Mouse (Mus musculus): ENCODE data around the gene Atp6v1f.
A peak's percentile ranks its signal among the peaks of the same experiment; 100 is the strongest.

Gene Atp6v1f

DNA sequence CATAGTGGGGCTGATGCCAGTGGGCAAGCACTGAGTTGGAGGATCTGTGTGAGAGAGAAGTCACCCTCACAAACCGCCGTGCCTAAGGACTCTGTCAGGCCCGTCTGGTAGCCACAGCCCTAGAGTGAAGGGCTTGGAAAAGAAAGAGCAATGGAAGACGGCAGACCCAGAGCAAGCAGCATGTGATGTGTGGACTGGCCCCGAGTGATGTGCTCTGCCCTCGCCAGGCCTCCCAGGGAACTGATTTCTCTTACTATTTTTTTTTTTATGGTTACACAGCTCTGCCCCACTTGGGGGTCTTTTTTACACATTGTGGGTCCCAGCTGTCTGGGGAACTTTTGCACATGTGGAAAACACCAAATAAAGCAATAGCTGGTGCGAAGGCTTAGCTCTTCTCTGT, 6.0 kb upstream of the Atp6v1f start:
- no peak for DNase-seq (ENCODE audit: low read depth, low spot score)

DNA sequence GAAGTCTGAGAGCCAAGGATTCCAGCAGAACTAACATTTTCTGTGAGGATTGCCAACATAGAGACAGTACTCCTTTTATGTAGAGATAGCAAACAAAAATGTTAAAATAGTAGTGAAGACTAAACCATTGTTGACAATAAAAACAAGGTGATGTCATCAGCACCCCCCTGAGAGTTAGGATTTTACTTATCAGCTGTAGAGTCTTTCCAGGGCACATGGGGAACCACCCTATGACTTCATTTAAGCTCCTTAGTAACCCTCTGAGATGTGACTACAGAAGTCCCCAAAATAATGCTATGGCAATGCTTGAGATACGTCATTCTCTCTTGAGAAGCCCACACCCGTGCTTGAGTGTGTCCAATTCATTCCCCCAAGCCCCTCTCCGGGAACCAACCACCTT, 4.1 kb upstream of the Atp6v1f start:
- no peak for DNase-seq (ENCODE audit: low read depth, low spot score)

DNA sequence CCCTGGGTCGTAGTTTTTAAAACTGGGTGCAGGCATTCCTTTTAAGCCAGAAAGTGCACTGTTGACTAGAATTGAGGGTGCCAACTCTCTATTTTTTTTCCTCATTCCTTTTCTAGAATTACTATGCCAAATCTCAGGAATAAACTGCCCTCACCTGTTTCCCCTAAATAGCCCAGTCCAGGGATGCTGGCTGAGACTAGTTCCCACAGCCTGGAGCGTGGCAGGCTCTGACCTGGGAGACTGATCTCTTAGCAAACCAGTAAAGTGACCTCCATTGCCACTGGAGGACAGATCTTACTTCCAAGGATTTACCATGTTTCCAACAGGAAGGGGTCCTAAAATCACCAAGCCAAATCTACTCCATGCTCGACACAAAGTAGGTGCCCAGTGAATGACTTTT, 1.3 kb downstream of the Atp6v1f start:
- DNase-seq (ENCODE audit: low read depth, low spot score): no peak

DNA sequence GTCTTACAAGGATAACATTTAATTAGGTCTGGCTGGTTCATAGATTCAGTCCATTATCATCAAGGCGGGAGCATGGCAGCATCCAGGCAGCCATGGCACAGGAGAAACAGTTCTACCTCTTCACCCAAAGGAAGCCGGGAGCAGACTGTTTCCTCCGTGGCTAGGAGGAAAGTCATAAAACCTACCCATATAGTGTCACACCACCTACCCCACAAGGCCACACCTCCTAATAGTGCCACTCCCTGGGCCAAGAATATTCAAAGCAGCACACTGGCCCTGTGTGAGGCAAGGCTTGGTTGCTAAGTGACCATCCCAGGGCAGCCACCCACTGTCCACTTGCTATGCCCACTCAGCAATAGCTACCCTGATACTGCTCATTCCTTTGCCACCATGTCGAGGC, 3.6 kb downstream of the Atp6v1f start, which contains the start of gene Atp6v1fnb:
Atp6v1fnb (plus strand) TSS at position 301 of the 400 bp plus-strand sequence.
- no peak for DNase-seq (ENCODE audit: low read depth, low spot score)

DNA sequence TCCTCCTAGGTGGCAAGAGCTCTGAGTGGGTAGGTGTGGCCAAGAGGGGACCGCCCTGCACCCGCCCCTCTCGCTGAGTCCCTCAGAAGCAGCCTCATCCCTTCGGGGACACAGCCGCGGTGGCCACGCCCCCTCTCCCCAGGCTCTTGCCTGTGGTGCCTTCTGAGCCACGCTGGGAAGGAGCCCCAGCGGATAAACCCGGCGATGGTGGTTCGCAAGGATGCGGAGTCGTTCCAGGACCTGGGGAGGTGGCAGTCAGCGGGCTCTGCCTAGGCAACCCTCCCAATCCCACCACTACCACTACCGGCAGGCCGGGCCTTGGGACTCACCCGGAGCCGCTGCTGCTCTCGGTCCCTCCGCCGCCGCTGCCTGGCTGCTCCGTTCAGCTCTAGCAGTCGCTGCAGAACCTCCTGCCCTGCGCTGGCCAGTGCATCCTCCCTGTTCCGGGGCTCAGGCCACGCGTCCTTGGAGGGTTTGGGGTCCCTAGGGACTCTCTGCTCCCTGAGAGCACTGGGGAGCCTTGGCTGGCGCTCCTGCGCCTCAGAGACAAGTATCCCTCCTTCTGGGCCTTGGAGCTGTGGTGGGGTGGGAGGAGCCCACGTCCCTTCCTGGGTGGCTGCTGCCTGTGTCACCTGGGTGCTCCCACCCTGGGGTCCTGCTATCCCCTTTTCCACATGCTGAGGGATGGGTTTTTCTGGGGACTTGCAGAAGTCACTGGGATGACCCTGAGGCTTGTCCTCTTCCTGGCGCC, 6.6 kb downstream of the Atp6v1f start:
- DNase-seq (ENCODE audit: low read depth, low spot score): peak; percentile 84

DNA sequence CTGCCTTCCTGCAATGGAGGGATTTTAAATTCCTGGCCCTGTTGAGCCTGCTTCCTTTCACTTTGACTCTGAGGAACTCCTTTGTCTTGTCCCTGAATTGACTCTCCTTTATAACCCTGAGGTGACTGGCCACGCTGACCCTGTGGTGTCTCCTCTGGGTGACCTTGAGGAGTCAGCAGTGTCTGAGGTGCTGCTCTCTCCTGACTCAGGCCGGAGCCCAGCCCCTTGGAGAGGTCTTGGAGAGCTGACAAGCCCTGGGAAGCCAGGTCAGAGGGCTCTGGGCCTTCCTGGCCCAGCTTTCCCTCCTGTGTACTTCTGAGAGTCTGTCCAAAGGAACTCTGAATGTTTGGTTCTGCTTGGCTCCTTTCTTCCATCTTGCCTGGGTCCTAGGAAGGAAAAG, 7.2 kb downstream of the Atp6v1f start:
- no peak for DNase-seq (ENCODE audit: low read depth, low spot score)

DNA sequence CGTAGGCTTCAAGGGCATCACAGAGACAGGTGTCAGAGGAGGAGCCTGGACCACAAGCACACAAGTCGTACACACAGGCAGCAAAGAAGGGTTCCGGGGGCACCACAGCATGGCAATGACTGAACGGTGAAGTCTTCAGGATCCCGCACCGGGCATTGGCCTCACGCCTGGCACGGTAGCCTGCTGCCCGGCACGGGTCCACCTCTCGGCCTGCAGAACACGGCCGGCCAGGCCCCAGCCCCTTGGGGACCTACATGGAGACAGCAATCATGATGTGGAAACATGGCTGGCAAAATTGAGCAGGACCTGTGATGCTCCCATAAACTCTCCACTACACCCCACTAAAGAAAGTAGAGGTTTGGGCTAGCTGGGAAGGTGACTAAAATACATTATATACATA, 15.2 kb downstream of the Atp6v1f start:
- no peak for DNase-seq (ENCODE audit: low read depth, low spot score)

DNA sequence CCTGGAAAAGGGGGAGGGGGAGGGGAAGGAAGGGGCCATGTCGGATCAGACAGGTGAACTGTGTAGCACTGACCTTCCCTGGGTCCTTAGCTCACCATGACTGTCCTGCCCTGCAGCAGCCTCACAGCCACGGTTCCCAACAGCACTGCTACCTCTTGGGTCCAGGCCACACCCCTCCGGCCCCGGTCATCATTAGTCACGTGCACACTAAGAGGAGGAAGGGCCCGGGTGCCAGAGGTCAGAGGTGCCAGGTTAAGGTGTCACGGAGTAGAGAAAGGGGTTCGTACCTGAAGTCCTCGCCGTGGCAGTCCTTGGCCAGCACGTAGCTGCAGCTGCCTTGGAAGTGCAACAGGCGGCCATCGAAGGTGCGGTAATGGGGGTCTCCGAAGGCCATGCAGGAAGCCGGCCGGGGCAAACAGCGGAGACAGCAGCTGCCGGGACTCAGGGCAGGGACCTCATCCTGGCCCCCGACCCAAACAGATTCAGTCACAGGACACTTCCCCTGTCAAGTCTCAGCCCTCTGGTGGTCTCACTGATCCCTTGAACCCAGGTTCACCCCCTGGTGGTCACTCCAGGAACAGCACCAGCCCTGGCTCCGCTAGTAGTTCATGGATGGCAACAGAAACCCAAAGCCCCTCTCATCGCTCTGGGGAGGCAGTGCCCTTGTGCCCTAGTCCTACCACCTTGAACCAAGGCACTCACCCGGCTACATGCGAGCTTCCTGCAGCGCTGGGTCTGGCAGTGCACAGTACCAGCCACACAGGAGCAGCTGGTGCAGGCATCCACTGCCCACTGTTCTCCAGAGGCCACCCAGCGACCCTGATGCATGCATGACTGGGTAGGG, 17.4 kb downstream of the Atp6v1f start:
- DNase-seq (ENCODE audit: low read depth, low spot score): peak; percentile 86

DNA sequence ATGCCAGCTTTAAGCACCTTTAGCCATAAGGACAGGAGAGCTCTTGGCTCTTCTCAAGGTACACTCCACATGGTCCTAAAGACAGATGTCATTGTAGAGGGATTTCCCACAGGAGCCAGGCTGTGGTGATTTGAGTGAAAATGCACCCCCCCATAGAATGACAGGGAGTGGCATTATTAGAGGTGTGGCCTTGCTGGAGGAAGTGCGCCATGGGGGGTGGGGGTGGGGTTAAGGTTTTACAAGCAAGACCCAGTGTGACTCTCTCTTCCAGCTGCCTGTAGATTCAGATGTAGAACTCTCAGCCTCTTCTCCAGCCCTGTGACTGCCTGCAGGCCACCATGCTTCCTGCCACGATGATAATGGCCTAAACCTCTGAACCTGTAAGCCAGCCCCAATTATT, 18.4 kb downstream of the Atp6v1f start:
- no peak for DNase-seq (ENCODE audit: low read depth, low spot score)

DNA sequence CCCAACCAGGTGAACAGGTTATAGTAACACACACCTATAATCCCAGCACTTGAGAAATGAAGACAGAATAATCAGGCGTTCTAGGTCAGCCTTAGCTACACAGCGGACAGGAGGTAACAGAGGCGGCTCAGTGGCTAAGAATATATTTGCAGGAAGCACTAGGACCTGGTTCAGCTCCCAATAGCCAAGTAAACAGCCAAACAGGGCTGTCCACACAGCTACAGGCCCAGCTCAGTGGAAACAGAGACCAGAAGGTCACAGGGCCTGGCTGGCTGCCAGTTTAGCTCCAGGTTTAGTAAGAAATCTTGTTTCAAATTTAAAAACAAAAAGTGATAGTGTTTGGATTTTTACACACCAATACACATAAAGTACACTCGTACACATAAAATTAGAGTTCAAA, 26.6 kb downstream of the Atp6v1f start:
- DNase-seq (ENCODE audit: low read depth, low spot score): no peak

DNA sequence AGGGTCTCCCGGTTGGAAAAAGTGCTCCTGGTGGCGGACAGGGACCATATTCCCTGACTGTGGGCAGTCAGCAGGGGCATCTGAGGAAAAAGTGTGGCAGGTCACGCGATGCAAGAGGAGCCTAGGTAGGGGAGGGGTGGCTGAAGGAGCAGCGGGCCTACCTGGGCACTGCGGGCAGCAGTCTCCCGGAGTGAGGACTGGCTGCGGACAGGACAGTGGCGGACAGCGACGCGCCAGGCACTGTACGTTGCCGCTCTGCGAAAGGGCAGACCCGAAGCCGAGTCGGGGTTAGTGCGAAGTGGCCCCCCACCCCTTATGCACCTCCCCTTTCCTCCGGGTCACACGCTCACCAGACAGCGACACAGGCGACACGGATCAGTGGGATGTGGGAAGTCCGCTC, 28.8 kb downstream of the Atp6v1f start:
- no peak for DNase-seq (ENCODE audit: low read depth, low spot score)

DNA sequence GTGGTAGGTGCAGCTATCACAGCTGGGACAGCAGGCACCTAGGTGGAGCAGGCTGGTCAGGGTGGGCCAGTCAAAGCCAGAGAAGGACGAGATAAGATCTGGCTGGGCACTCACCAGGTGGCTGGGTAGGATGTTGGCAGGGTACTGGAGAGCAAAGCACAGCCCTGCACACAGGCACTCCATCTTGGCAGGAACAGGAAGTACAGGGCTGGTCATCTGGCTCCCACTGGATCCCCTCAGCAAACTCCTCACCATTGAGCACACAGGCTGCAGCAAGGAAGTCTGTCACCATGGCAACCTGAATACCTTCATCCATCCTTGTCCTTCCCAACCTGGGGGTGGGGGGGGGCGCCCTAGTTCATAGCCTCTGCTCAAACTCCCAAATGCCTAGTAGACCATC, 30.3 kb downstream of the Atp6v1f start:
- no peak for DNase-seq (ENCODE audit: low read depth, low spot score)

DNA sequence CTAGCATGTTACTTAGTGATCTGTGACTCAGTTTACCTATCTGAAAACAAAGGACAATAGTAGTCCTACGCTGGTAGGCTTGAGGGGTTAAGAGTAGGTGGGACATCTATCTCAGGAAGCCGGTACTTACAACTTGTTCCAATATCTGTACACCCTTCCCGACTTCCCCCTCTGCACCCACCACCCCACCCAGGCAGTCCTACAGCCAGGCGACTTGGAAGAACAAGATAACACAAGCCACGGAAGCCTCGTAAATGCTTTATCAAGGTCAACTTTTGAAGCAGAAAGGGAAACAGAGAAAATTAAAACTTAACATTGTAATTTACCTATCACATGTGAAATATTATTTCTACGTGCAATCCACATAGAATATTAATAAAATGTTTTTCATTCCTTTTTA, 32.7 kb downstream of the Atp6v1f start:
- no peak for DNase-seq (ENCODE audit: low read depth, low spot score)

DNA sequence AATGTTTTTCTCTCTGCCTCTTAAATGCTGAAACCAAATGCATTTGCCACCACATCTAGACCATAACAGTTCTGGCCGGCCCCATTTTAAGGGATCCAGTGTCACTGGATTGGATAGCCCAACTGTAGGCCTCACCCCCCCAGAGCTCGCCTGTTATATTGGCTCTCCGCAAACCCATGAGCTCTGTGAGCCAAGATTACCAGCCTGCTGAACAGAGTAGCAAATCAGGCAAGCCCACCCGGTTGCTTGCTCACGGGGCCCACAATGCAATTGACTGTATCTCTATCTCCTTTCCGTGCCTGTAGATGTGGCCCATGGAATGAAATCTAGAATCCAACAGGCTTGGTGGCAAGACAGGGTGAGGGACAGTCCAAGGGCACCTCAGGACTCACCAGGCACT, 33.3 kb downstream of the Atp6v1f start:
- no peak for DNase-seq (ENCODE audit: low read depth, low spot score)

DNA sequence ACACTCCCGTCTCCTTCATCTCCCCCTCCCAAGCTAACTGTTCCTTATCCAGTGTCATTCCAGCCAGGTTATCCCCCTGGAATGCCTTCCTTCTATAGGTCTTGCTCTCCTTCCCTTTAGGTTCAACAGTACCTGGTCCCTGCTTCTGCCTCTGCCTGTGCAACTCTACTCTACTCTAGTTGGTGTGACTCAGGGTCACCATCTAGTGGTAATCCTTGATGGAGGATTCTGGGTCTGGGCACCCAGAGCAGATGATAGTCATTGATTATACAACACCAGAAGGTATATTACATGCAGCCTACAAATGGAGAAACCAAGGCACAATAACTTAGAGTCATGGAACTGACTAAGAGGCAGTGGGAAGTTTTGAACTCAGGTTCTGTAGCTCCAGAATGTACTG, 34.1 kb downstream of the Atp6v1f start:
- DNase-seq (ENCODE audit: low read depth, low spot score): no peak

DNA sequence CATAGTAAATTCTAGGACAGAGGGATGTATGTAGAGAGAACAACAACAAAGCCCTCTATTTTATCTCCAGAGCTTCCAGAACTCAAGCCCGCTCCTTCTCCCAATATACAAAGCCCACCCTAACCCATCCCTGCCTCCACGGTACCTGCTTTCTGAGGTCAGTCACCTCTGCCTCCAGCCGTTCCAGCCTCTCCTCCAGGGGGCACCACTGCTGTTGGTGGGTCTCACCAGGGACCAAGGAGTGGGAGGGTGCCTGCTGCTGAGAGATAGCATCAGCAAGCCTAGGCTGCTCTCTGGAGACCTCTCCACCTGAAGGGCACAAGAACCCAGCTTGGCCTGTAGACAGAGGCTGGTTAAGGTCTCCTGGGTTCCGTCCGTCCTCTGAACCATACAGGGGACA, 38.0 kb downstream of the Atp6v1f start:
- no peak for DNase-seq (ENCODE audit: low read depth, low spot score)

DNA sequence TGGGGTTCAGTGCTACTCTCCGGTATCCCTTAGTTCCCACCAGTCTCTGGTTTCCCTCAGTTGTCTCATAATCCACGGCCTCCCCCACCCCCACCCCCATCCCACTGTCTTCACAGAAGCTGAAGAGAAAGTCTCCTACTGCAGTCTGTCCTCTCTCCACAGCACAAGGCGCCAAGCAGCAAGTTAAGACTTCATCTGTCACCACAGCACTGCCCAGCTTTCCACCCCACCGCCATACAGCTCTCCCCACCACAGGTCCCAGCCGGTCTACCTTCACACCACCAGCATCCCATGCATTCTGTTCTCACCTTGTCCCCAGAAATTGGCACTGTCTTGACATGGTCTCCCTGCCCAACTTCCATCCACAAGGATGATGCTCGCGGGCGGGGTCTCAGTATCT, 39.3 kb downstream of the Atp6v1f start:
- DNase-seq (ENCODE audit: low read depth, low spot score): no peak

DNA sequence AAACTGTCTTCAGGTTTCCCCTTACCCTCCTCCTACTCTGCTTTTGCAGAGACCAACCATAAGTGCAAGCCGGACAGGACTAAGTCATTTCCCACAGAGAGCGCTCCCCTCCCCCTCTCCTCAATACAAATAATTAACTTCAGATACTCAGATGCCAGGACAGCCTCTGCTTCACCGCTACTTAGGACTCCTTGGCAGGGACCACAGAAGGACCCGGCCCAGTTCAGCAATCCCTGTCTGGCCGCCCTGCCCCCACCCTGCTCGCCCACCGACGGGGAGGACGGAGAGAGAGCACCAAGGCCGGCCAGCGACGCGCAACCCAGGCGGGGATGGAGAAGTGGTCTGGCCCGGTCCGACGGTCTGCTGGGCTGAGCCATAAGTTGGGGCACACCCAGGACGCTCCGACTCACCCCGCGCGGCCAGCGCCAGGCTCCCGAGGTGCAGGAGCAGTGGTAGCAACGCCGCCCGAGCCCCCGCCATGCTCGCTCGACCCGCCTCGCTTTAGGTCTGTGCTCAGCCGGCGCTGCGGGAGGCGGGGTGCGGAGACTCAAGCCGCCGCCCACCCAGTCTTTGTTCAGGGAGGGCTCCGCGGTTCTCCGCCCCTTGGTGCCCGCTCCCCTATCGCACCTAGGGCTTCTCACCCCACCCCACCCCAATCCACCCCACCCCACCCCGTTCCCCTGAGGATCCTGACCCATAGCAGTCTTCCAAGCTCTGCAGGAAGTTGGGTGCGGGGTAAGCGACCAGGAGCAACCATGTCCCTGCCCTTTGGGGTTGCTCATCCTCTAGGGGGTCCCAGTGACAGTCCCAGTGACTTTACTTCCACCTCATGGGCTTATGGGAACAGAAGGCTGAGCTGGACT, 40.2 kb downstream of the Atp6v1f start, which contains the start of gene Kcp:
Kcp (minus strand) TSS at position 506 of the 863 bp plus-strand sequence.
- DNase-seq (ENCODE audit: low read depth, low spot score): peak; percentile 39

DNA sequence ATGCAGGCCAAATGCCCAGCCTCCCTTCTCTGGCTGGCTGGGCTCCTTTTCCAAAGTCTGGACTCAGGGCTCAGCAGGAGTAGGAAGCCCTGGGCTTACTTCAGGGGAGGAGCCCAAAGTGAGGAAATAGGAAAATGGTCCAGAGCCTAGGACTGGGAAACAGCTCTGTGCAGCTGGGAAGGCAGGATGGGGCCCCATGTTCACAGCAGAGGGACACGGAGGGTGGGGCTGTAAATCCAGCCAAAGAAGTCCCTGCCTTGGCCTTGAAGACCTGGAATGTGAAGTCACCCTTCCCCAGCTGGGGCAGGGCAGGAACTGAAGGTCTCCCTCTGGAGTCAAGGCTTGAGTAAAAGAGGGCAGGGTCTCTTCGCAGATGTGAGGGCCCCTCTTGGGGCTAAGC, 41.6 kb downstream of the Atp6v1f start:
- no peak for DNase-seq (ENCODE audit: low read depth, low spot score)

DNA sequence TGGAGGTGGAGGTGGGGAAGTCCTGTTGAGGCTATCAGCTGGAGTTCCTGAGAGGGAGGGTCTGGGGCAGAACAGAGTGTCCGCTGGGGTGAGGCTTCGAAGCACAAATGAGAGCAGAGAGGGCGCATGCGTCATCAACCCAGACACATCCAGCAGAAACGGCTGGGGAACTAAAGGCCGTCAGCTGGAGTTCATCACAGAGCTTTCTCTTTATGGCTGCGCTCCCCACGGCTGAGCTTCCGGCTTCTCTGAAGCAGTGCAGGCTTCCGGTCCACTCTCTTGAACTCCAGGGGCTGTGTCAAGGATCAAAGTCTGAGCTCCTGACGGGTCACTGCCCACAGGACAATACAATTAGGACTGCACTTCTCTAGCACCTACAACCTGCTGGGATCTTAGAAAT, 45.8 kb downstream of the Atp6v1f start:
- peak; percentile 85 for DNase-seq (ENCODE audit: low read depth, low spot score)

DNA sequence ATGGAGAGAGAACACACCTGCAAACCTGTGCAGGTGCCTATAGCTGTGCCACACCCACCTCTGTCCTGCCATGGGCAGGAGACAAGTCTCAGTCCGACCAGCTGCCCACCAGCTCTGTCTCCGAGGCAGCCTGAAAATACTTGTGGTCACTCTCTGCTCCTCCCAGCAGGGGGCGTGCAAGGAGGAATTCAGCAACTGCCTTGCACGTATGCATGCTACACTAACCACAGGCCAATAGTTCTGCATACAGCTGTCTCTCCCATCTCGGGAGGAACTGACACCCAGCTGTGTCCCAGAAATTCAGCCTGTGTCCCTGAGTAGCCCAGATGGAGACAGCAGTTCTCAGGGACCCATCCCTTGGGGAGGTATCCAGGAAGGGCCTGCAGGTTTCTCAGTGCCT, 49.6 kb downstream of the Atp6v1f start:
- DNase-seq (ENCODE audit: low read depth, low spot score): peak; percentile 87

Data from mesoderm, embryonic 11.5 days (tissue).